ENCODE assay signal across 12 mouse cellular contexts in the genomic region with DNA sequence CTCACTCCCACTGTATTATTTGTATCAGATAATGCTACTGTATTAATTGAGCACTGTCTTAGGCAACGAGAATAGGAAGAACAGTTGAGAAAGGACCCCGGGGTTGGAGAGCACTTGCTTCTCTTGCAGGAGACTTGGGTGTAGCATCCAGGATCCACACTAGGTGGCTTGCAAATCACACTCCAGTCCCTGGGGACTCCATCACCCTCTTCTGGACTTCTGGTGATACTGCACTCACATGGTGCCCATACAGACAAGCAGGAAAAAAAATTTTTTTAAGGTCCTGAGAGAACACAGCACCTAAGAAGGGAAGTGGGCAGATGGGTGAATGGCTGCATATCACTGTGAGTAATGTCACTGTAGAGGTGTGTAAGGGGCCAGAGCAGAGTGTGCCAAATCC.
DNase-seq lines count a peak whose midpoint lies in the region; ATAC-seq lines count a peak whose summit lies in the region.
"Had no signal": no experiment of that assay in that cellular context is flagged by ENCODE, and none has a peak within 500 bp of the region (broad histone marks: within the 10 kb centered on the region; RNA-seq: fewer than 3 reads in every experiment).

No protein-coding gene starts in this region.

- ATAC-seq in kidney, embryonic 16.5 days (ENCODE audit: low FRiP score, low TSS enrichment) = no peak
- no peak for ATAC-seq in limb, embryonic 15.5 days (ENCODE audit: insufficient number of reproducible peaks, low FRiP score, low TSS enrichment, low read depth)
- ATAC-seq: midbrain, embryonic 15.5 days had no signal

- WGBS in kidney, embryonic 16.5 days = 85% methylated on average over 2 of the region's 2 CpGs
- WGBS in limb, embryonic 15.5 days = 76% methylated on average over 2 of the region's 2 CpGs

- no peak overlapping the region for H3K9ac ChIP-seq in kidney, embryonic 16.5 days (replicated peaks; ENCODE audit: low read length)
- no peak overlapping the region for H3K9ac ChIP-seq in limb, embryonic 15.5 days
- H3K9ac ChIP-seq: forebrain, embryonic 12.5 days; liver, embryonic 13.5 days; midbrain, embryonic 15.5 days had no signal

- H3K27me3 ChIP-seq in kidney, embryonic 16.5 days (ENCODE audit: insufficient read depth, low read length) = no peaks in the 10 kb centered on the region
- no peaks in the 10 kb centered on the region for H3K27me3 ChIP-seq in limb, embryonic 15.5 days
- H3K27me3 ChIP-seq: forebrain, embryonic 12.5 days; liver, embryonic 13.5 days; midbrain, embryonic 15.5 days had no signal

- no peaks in the 10 kb centered on the region for H3K36me3 ChIP-seq in kidney, embryonic 16.5 days (ENCODE audit: insufficient read depth, low read length)
- no peaks in the 10 kb centered on the region for H3K36me3 ChIP-seq in limb, embryonic 15.5 days
- H3K36me3 ChIP-seq: forebrain, embryonic 12.5 days; liver, embryonic 13.5 days; midbrain, embryonic 15.5 days had no signal

- peak overlapping the region; percentile 44; the same call in 1 of the 2 replicates for H3K27ac ChIP-seq in kidney, embryonic 16.5 days (ENCODE audit: low read length)
- H3K27ac ChIP-seq in limb, embryonic 15.5 days = peak overlapping the region; percentile 89
- H3K27ac ChIP-seq: forebrain, embryonic 12.5 days; liver, embryonic 13.5 days; midbrain, embryonic 15.5 days had no signal

- no peak for DNase-seq in kidney, postnatal 14 days
- peak; percentile 77 for DNase-seq in ES-CJ7 (ENCODE audit: low read depth, low spot score)
- peak; percentile 17 for DNase-seq in adipocyte (ENCODE audit: low spot score)
- no peak for DNase-seq in cerebellum, postnatal 25 days
- no peak for DNase-seq in adrenal gland, postnatal 25 days
- no peak for DNase-seq in Muller cell, postnatal 12 days (ENCODE audit: inconsistent ontology term)
- DNase-seq: cerebellum, adult 2 months; liver, embryonic 13.5 days had no signal

- no peak overlapping the region for H3K4me3 ChIP-seq in kidney, embryonic 16.5 days (ENCODE audit: low read length)
- H3K4me3 ChIP-seq in limb, embryonic 15.5 days = no peak overlapping the region
- H3K4me3 ChIP-seq: forebrain, embryonic 12.5 days; liver, embryonic 13.5 days; midbrain, embryonic 15.5 days had no signal

- H3K9me3 ChIP-seq in kidney, embryonic 16.5 days (ENCODE audit: low read length) = no peaks in the 10 kb centered on the region
- H3K9me3 ChIP-seq in limb, embryonic 15.5 days = no peaks in the 10 kb centered on the region
- H3K9me3 ChIP-seq: forebrain, embryonic 12.5 days; liver, embryonic 13.5 days; midbrain, embryonic 15.5 days had no signal

- no peak overlapping the region for H3K4me2 ChIP-seq in kidney, embryonic 16.5 days (replicated peaks; ENCODE audit: low read depth, low read length)
- H3K4me2 ChIP-seq in limb, embryonic 15.5 days = no peak overlapping the region
- H3K4me2 ChIP-seq: forebrain, embryonic 12.5 days; liver, embryonic 13.5 days; midbrain, embryonic 15.5 days had no signal

- H3K4me1 ChIP-seq in kidney, embryonic 16.5 days (ENCODE audit: insufficient read depth, low read length) = peaks cover 14% of the 10 kb centered on the region
- H3K4me1 ChIP-seq in limb, embryonic 15.5 days = peaks cover 30% of the 10 kb centered on the region
- H3K4me1 ChIP-seq: forebrain, embryonic 12.5 days; liver, embryonic 13.5 days; midbrain, embryonic 15.5 days had no signal

Comparison
In these comparisons a context has a peak if more than half of its experiments do, and no peak if none do; other contexts are left out.
1. DNase-seq: peak in ES-CJ7 (single experiment) and adipocyte (single experiment); none in kidney, postnatal 14 days (single experiment), cerebellum, postnatal 25 days (0 of 2), adrenal gland, postnatal 25 days (single experiment) and Muller cell, postnatal 12 days (single experiment).